Mouse (Mus musculus) C2C12 (cell line): Measurements from ENCODE around the gene Tmem178b.

Source experiments
- CEBPB ChIP-seq: IDR thresholded peaks from one replicate; pipeline ENCODE4 v1.6.1; 2011; ENCODE audit warnings: low read depth, mild to moderate bottlenecking, control low read depth, moderate library complexity
- CTCF ChIP-seq: IDR thresholded peaks from one replicate; pipeline ENCODE4 v1.5.1; 2011; ENCODE audit not compliant: control insufficient read depth, insufficient read depth, insufficient read length
- MAX ChIP-seq: IDR thresholded peaks from one replicate; pipeline ENCODE4 v1.6.1; 2011; ENCODE audit warnings: mild to moderate bottlenecking, control low read depth
- MYOD1 ChIP-seq: IDR thresholded peaks from one replicate; pipeline ENCODE4 v1.6.1; 2011; ENCODE audit warnings: low read depth; ENCODE audit not compliant: control insufficient read depth, insufficient read length
- USF1 ChIP-seq: IDR thresholded peaks from one replicate; pipeline ENCODE4 v1.6.1; 2011; ENCODE audit warnings: low read depth, mild to moderate bottlenecking, control low read depth, moderate library complexity

DNA sequence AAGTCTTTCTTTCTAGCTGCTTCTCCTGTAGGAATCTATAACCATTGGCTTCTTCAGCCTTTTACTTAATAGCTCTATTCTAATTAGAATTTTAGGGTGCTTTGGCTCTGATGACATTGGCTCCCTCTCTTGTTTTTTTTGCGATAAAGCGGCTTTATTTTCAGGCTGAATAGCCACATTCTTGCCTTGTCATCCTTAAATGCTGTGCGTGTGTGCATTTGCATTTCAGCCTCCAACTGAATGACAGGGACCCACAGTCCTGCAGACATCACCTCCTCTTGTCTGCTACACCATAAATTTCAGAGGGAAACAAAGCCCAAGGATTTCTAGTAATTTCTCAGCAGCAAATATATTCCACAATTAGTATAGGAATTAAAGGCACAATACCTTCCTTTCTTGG is 23.4 kb downstream of the Tmem178b start:
- TF ChIP-seq CTCF (no peak), MYOD1 (no peak), USF1 (no peak), MAX (no peak), CEBPB (no peak)
